Mouse (Mus musculus): ENCODE data around the gene Cyld.

- TF ChIP-seq CTCF (IDR thresholded peaks at IDR 0.05; ENCODE audit: extremely low read depth, insufficient read depth, low read length) (no peak), POLR2A (IDR thresholded peaks at IDR 0.05; ENCODE audit: extremely low read depth, insufficient read depth, low read length) (no peak)
Measured at GRCm38 (mm10) chr8:88650016-88650708, 46.7 kb upstream of the Cyld start.

All from cortical plate, adult 2 months (tissue).